ENCODE assay signal across 27 mouse cellular contexts in genomic region chr12:9941823-9942222, GRCm38 (mm10).
"Had no signal": no experiment of that assay in that cellular context is flagged by ENCODE, and none has a peak within 500 bp of the region (broad histone marks: within the 10 kb centered on the region; RNA-seq: fewer than 3 reads in every experiment).

No protein-coding gene starts in this region.

- H3K27me3 ChIP-seq: limb, embryonic 12.5 days; limb, embryonic 13.5 days; limb, embryonic 15.5 days; liver, embryonic 12.5 days; liver, embryonic 13.5 days; liver, embryonic 15.5 days; lung, embryonic 15.5 days; megakaryocyte, embryonic 14.5 days; midbrain, embryonic 12.5 days; midbrain, embryonic 13.5 days; midbrain, embryonic 15.5 days; neural tube, embryonic 12.5 days had no signal

- H3K36me3 ChIP-seq: limb, embryonic 10.5 days; limb, embryonic 12.5 days; limb, embryonic 13.5 days; limb, embryonic 15.5 days; liver, embryonic 12.5 days; liver, embryonic 13.5 days; liver, embryonic 15.5 days; lung, embryonic 15.5 days; midbrain, embryonic 10.5 days; midbrain, embryonic 12.5 days; midbrain, embryonic 13.5 days; midbrain, embryonic 15.5 days; neural tube, embryonic 12.5 days had no signal

- DNase-seq: left cerebral cortex, postnatal 4 days; liver; liver, embryonic 13.5 days; liver, postnatal 0 days; lung, adult 18-20 months; lung, adult 2 months; lung, embryonic 14.5 days; lung, postnatal 10 days; lung, postnatal 14 days; lung, postnatal 36 days; lung, postnatal 4 days; midbrain, embryonic 14.5 days had no signal

- H3K4me3 ChIP-seq: limb, embryonic 10.5 days; limb, embryonic 12.5 days; limb, embryonic 13.5 days; limb, embryonic 15.5 days; liver, embryonic 12.5 days; liver, embryonic 13.5 days; liver, embryonic 15.5 days; lung, embryonic 15.5 days; megakaryocyte, embryonic 14.5 days; midbrain, embryonic 10.5 days; midbrain, embryonic 12.5 days; midbrain, embryonic 13.5 days; midbrain, embryonic 15.5 days; neural tube, embryonic 12.5 days had no signal

- H3K4me2 ChIP-seq: limb, embryonic 12.5 days; limb, embryonic 13.5 days; limb, embryonic 15.5 days; liver, embryonic 11.5 days; liver, embryonic 12.5 days; liver, embryonic 13.5 days; liver, embryonic 15.5 days; lung, embryonic 14.5 days; lung, embryonic 15.5 days; midbrain, embryonic 11.5 days; midbrain, embryonic 12.5 days; midbrain, embryonic 13.5 days; midbrain, embryonic 15.5 days; neural tube, embryonic 12.5 days had no signal
